Mouse (Mus musculus) forebrain, embryonic 10.5 days (tissue): Measurements from ENCODE around the gene Ppp6r3. TPM values are rescaled to one million over a fixed set of nuclear protein-coding genes. Genes with fewer than 3 reads are reported as not detected.

Source experiments
- DNase-seq: peaks from one replicate; pipeline ENCODE4 v3.0.0-alpha.2; 2017; ENCODE audit warnings: low spot score; ENCODE audit errors: extremely low spot score
- H3K27ac ChIP-seq: fragments of 300-500 bp; sonication (generic); 2 replicates; pipeline ENCODE4 v1.5.1; 2016; ENCODE audit warnings: mild to moderate bottlenecking
- H3K27me3 ChIP-seq: fragments of 300-500 bp; sonication (generic); 2 replicates; pipeline ENCODE4 v1.6.1; 2016; ENCODE audit warnings: mild to moderate bottlenecking; ENCODE audit not compliant: poor library complexity, severe bottlenecking
- H3K36me3 ChIP-seq: fragments of 300-500 bp; sonication (generic); replicated peaks from 2 replicates; pipeline ENCODE4 v1.6.1; 2016; ENCODE audit warnings: mild to moderate bottlenecking, moderate library complexity
- H3K4me1 ChIP-seq: fragments of 300-500 bp; sonication (generic); 2 replicates; pipeline ENCODE4 v1.6.1; 2016
- H3K4me3 ChIP-seq: fragments of 300-500 bp; sonication (generic); 2 replicates; pipeline ENCODE4 v1.5.1; 2016; ENCODE audit warnings: mild to moderate bottlenecking, moderate library complexity
- H3K9me3 ChIP-seq: fragments of 300-500 bp; sonication (generic); 2 replicates; pipeline ENCODE4 v1.6.1; 2016; ENCODE audit warnings: mild to moderate bottlenecking, moderate library complexity
- WGBS: fragments of 180-500 bp; shearing (Covaris S2); methylation state at CpG from one replicate; pipeline ENCODE4 v1.1.7; 2016; 5-methylcytosine and 5-hydroxymethylcytosine counted together
- polyA plus RNA-seq: library from polyadenylated mRNA; unstranded; fragments of >200 nt; fragmentation: Nextera tagmentation; extraction: Ambion mirVana; gene quantifications from 2 replicates; pipeline ENCODE4 v1.2.1, GENCODE M21; 2016

Gene Ppp6r3
- polyA plus RNA-seq, result 72.3 and 75.3 TPM in 2 replicates

DNA sequence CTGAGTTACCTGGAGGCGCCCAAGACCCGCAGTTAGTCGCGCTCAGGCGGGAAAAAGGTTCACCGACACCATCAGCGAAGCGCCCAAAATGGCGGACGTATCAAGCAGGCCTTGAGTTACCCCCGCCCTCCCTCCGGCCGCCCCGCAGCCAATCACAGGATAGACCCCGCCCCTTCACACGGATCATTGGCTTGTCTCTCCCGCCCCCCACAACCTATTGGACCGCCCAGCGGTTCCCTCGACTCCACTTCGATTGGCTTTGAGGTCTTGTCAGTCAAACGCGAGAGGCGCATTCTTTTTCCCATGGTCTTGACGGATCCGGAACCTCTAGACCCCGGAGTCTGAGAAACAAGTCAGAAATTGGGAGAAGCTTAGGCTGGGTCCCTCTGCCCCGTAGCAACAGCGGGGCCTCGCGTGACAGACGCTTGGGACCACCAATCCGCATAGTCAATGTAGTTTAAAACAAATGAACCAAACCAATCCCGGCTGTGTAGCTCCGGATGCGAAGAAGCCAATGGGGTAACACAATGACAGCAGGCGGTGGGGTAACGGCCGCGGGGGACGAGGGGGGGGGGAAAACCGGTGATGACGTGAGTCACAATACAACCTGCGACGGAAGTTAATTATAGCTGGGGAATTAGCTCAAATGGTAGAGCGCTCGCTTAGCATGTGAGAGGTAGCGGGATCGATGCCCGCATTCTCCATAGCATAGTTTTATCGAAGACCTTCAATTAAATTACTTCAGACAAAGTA is at the start of gene Ppp6r3:
TSS of gene Ppp6r3 (minus strand) at position 118 of the 753 bp plus-strand sequence.
- Histone ChIP-seq H3K36me3 (peaks cover 13% of the 10 kb centered on the region), H3K27me3 (no peaks in the 10 kb centered on the region), H3K4me1 (peaks cover 28% of the 10 kb centered on the region), H3K27ac (peak within 1 kb of the TSS; percentile 95), H3K4me3 (peak within 1 kb of the TSS; percentile 80), H3K9me3 (no peaks in the 10 kb centered on the region)
- peak; percentile 98 for DNase-seq
- 1% methylated on average over 51 of the region's 51 CpGs for WGBS

DNA sequence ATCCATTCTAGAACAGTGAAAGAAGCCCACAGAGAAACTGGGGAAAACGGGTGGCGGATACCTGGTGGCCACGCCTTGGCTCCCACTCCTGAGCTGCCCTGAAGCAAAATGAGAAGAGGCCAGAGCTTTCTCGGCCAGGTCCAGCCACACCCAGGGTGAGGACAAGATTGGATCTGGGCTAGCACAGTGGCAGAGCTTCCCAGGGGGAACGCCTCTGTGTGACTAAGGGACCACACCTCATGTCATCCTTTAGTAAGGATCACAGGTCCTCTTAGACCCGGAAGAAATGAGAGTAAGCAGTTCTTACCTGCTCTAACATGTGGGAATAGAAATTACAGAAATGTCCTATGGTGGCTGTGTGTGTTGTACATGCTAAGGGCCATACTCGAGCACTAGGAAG is 49.6 kb upstream of the Ppp6r3 start:
- no peak overlapping the region for H3K27ac ChIP-seq
- no peaks in the 10 kb centered on the region for H3K4me1 ChIP-seq
- 86% methylated on average over 7 of the region's 7 CpGs for WGBS
- peaks cover 2% of the 10 kb centered on the region for H3K9me3 ChIP-seq
- no peaks in the 10 kb centered on the region for H3K27me3 ChIP-seq
- peaks cover 94% of the 10 kb centered on the region for H3K36me3 ChIP-seq
- DNase-seq, result no peak
- H3K4me3 ChIP-seq, result no peak overlapping the region

DNA sequence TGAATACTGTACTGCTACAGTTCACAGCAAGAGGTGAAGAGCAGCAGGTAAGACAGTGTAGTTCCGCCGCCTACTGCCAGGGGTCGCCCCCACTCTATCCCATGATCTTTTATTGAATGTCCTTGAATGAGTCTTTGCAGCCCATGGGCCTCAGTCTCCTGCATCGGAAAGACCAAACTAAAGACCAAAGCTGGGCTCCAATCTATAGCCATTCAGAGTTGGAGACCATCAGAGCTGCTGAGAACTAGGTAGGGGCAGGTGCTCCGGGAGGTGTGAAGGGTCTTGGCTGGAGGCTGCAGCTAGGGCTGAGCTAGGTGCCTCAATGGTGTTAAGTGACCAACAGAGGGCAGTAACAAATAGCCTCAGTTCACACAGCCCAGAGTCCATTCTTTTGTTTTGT is 48.3 kb upstream of the Ppp6r3 start:
- Histone ChIP-seq H3K27ac (no peak overlapping the region), H3K9me3 (peaks cover 10% of the 10 kb centered on the region), H3K27me3 (no peaks in the 10 kb centered on the region), H3K4me3 (no peak overlapping the region), H3K36me3 (peaks cover 94% of the 10 kb centered on the region), H3K4me1 (no peaks in the 10 kb centered on the region)
- WGBS, result 72% methylated on average over 5 of the region's 5 CpGs
- DNase-seq, result peak; percentile 61

DNA sequence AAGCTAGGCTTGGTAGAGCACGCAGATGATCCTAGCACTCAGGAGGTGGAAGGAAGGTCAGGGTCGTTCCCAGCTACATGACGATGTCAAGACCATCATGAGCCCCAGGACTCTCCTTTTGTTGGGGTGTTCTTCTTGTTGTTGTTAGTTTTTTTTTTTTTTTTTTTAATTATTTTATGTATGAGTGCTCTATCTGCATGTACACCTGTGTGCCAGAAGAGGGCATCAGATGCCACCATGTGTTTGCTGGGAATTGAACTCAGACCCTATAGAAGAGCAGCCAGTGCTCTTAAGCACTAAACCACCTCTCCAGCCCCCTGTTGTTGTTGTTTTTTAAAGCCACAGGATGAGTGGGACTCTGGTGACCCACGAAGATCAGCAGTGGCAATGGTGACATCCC is 47.7 kb upstream of the Ppp6r3 start:
- WGBS, result 87% methylated on average over 4 of the region's 4 CpGs
- Histone ChIP-seq H3K4me3 (no peak overlapping the region), H3K27ac (no peak overlapping the region), H3K4me1 (no peaks in the 10 kb centered on the region), H3K27me3 (no peaks in the 10 kb centered on the region), H3K9me3 (peaks cover 10% of the 10 kb centered on the region), H3K36me3 (peaks cover 94% of the 10 kb centered on the region)
- no peak for DNase-seq

DNA sequence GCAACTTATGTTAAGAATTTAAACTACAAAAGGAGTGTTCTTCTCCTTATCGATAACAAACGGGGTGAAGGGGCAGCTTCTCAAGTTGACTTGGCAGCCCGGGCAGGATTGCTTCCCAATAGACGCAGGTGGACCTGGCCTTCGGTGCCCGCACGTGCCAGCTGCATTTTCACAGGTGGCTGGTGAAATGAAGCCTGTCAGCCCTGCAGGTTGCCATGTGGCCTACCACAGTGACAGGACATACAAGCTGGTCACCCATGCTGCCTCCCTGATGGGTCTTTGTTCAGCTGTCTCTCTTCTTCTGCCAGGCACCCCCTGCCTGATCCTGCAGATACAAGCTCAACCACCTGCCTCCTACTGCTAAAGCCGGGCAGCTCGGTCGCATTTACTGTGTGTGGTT is 45.3 kb upstream of the Ppp6r3 start:
- no peak for DNase-seq
- Histone ChIP-seq H3K9me3 (peaks cover 10% of the 10 kb centered on the region), H3K27me3 (no peaks in the 10 kb centered on the region), H3K4me1 (no peaks in the 10 kb centered on the region), H3K36me3 (peaks cover 87% of the 10 kb centered on the region), H3K27ac (no peak overlapping the region), H3K4me3 (no peak overlapping the region)
- WGBS, result 96% methylated on average over 10 of the region's 10 CpGs

DNA sequence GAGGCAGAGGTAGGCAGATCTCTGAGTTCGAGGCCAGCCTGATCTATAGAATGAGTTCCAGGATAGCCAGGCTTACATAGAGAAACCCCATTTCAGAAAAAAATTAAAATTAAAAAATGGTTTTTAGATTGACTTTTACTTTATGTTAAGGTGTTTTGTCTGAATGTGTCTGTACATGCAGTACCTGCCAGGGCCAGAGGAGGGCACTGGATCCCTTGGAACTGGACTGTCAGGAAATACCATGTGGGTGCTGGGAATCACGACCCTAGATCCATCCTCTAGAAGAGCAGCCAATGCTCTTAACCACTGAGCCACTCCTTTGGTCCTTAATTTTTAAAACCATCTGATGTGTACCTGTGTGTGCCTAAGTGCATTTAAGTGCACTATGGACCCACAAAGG is 43.8 kb upstream of the Ppp6r3 start:
- Histone ChIP-seq H3K27ac (no peak overlapping the region), H3K36me3 (peaks cover 91% of the 10 kb centered on the region), H3K4me1 (no peaks in the 10 kb centered on the region), H3K4me3 (no peak overlapping the region), H3K27me3 (no peaks in the 10 kb centered on the region), H3K9me3 (peaks cover 10% of the 10 kb centered on the region)
- no peak for DNase-seq
- 83% methylated on average over 2 of the region's 2 CpGs for WGBS

DNA sequence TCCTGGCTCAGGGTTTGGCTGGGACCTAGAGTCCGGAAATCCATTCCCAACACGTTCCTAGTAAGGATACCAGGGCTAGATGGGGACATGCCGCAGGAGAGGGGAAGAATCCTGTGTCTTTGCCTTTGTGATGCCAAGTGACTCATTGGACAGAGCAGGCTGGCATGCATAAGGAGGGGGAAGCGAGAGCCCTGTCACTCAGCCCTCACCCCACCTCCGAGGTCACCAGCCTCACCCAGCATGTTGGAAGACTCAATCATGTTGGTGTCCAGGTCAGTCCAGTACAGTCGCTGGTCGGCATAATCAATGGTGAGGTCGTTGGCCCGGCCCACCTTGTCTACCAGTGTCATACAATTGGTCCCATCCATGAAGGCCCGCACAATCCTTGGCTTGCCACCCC is 38.4 kb upstream of the Ppp6r3 start:
- 94% methylated on average over 10 of the region's 10 CpGs for WGBS
- DNase-seq, result no peak
- no peaks in the 10 kb centered on the region for H3K9me3 ChIP-seq
- H3K4me1 ChIP-seq, result no peaks in the 10 kb centered on the region
- H3K36me3 ChIP-seq, result peaks cover 90% of the 10 kb centered on the region
- no peak overlapping the region for H3K27ac ChIP-seq
- H3K4me3 ChIP-seq, result no peak overlapping the region
- no peaks in the 10 kb centered on the region for H3K27me3 ChIP-seq

DNA sequence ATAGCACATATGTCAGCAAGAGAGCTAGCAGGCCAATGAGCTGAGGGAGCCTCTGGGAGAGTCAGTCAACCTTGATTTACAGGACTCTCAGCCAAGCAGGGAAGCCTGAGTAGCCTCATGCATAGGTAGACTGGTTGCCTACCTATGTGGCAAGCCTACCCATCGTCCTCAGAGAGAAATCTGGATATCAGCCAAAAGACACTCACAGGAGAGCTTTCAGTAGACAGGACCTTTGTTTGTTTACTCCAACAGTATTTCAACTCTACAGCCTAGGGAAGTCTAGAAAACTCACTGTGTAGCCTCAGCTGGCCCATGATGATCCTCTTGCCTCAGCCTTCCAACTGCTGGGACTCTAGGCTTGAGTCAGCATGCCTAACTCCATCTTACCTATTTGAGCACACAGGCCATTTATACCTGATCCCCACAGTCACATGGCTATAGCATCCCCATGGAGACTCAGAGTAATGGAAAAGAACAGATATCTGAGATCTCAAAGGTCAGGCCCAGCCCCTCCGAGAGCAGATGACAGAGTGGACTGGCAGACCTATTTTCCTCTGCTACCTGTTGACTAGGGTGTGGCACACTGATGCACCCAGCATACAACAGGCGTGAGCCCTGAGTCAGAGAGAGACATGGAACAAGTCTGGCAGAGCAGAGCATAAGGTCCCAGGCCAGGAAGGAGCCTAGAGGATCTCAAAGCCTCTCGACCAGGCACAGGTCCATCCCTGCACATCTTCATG is 37.2 kb upstream of the Ppp6r3 start:
- Histone ChIP-seq H3K36me3 (peaks cover 89% of the 10 kb centered on the region), H3K27me3 (no peaks in the 10 kb centered on the region), H3K4me3 (no peak overlapping the region), H3K9me3 (no peaks in the 10 kb centered on the region), H3K4me1 (no peaks in the 10 kb centered on the region), H3K27ac (no peak overlapping the region)
- DNase-seq, result no peak
- 91% methylated on average over 4 of the region's 4 CpGs for WGBS

DNA sequence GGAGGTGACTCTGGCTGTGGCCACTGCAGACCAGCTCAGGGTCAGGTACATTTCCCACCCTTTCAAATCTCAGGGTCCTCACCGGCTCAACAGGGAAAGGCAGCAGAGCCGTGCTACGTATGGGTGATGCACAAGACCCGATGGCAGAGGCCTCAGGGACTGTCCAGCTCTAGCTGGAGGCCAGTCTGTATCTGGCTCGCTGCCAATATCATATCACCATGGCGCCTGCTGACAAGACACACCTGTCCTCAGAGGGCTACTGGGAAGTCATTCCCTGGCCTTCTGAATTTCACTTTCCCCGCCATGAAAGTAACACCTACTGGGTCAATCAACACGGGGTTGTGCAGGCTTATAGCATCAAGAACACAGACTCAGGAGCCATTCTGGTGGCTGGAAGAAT is 36.2 kb upstream of the Ppp6r3 start:
- Histone ChIP-seq H3K9me3 (no peaks in the 10 kb centered on the region), H3K27ac (no peak overlapping the region), H3K4me3 (no peak overlapping the region), H3K4me1 (no peaks in the 10 kb centered on the region), H3K36me3 (peaks cover 85% of the 10 kb centered on the region), H3K27me3 (no peaks in the 10 kb centered on the region)
- 90% methylated on average over 8 of the region's 8 CpGs for WGBS
- no peak for DNase-seq

DNA sequence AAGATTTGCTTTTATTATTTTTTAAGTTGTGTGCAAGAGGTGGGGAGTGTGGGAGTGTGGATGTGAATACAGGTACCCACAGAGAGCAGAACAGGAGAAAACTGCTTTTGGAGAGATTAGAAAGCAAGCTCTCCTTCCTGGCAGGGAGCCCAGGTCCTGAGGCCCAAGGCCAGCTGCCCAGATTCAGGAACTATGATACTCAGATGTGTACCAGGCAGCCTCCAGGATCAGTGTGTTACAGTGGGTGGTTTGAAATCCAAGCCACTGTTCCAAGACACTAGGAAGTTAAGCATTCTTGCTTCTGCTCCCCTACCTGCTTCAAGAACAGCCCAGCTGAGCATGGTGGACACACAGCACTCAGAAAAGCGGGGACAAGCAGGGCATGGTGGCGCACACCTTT is 35.3 kb upstream of the Ppp6r3 start:
- H3K36me3 ChIP-seq, result peaks cover 89% of the 10 kb centered on the region
- no peak overlapping the region for H3K27ac ChIP-seq
- no peaks in the 10 kb centered on the region for H3K4me1 ChIP-seq
- no peaks in the 10 kb centered on the region for H3K27me3 ChIP-seq
- no peak for DNase-seq
- WGBS, result 97% methylated on average over 2 of the region's 2 CpGs
- no peak overlapping the region for H3K4me3 ChIP-seq
- H3K9me3 ChIP-seq, result no peaks in the 10 kb centered on the region

DNA sequence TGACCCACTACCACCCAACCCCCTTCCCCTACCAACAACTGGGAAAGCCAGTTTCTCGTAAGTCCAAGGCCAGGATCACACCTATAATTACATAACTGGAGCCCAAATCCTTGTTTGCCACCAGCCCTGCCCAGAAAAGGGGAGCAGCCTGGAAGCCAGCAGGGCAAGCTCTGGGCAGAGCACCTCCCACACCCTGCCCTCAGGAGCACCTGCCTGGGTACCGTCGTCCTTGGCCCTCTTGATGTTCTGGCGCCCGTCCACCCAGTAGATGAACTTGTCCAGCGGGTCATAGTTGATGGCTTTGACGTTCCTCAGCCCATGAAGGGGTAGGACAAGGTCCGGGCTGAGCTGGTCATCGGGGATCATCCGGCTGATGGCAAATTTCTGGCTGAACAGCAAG is 34.3 kb upstream of the Ppp6r3 start:
- peaks cover 89% of the 10 kb centered on the region for H3K36me3 ChIP-seq

DNA sequence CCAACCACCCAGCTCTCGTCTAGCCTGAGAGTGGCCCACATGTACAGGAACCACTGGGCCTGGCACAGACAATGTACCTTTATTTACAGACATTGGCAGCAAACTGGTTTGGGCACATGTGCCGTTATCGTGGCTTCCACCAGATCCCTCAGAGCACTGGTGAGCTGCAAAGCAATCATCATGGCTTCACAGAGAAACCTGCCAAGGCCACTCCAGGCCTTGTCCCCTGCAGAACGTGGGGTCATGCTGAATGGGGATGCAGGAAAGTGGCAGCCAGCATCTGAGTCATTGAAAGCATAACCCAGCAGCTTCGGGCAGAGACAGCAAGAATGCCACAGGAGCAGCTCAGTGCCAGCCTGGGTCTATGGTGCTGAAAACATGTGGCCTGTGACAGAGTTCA is 18.8 kb upstream of the Ppp6r3 start:
- no peak for DNase-seq
- WGBS, result 89% methylated on average over 5 of the region's 5 CpGs
- Histone ChIP-seq H3K4me3 (no peak overlapping the region), H3K9me3 (no peaks in the 10 kb centered on the region), H3K27me3 (no peaks in the 10 kb centered on the region), H3K27ac (no peak overlapping the region), H3K4me1 (no peaks in the 10 kb centered on the region), H3K36me3 (peaks cover 99% of the 10 kb centered on the region)

More for the DNA sequence above, 34.3 kb upstream of the Ppp6r3 start:
- no peaks in the 10 kb centered on the region for H3K9me3 ChIP-seq
- 91% methylated on average over 10 of the region's 10 CpGs for WGBS
- no peaks in the 10 kb centered on the region for H3K27me3 ChIP-seq
- DNase-seq, result no peak
- no peak overlapping the region for H3K27ac ChIP-seq
- H3K4me3 ChIP-seq, result no peak overlapping the region
- no peaks in the 10 kb centered on the region for H3K4me1 ChIP-seq

DNA sequence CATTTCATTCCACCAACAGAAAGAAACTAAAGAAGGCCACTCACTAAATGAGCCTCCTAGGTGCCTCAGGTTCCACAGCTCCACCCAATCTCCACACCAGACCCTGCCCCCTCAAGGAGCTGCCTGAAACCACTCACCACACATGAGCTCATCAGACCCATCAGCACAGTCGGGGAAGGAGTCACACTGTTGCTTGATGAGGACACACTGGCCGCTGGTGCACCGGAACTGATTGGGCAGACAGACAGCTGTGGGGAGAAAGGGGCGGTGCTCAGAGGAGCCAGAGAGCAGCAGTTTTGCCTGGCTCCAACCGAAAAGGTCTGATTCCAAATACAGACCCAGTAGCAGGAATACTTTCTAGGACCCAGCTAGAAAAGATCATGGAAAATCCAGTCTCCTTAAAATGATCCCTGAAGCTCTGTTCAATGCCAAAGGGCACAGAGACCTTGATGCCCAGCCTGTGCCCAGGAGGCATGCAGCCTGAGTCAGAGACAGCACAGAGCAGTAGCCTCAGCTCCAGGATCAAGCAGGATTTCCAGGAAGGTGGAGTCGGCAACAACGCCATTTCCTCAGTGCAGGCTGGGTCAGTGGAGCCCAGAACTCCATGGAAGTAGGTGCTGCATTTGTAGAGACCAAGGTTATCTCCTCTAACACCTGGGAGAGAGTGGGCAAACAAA is 18.0 kb upstream of the Ppp6r3 start:
- Histone ChIP-seq H3K9me3 (no peaks in the 10 kb centered on the region), H3K4me3 (no peak overlapping the region), H3K4me1 (no peaks in the 10 kb centered on the region), H3K36me3 (peaks cover 99% of the 10 kb centered on the region), H3K27ac (no peak overlapping the region), H3K27me3 (no peaks in the 10 kb centered on the region)
- DNase-seq, result no peak
- 91% methylated on average over 7 of the region's 7 CpGs for WGBS
